Mouse (Mus musculus) layer of hippocampus, adult 11-12 months (tissue): ENCODE data around the gene Aven.
A peak's percentile ranks its signal among the peaks of the same experiment; 100 is the strongest.

ENCODE experiments used
- DNase-seq: peaks from one replicate; pipeline ENCODE4 v3.0.0; 2022; ENCODE audit warnings: low spot score

The Aven gene

GRCm38 (mm10) chr2:112490483-112491196 is 2.1 kb upstream of the Aven start:
- no peak for DNase-seq

GRCm38 (mm10) chr2:112491629-112492028 is 1.1 kb upstream of the Aven start:
- no peak for DNase-seq

GRCm38 (mm10) chr2:112492431-112492855 is 321 bp upstream of the Aven start:
- no peak for DNase-seq

DNA sequence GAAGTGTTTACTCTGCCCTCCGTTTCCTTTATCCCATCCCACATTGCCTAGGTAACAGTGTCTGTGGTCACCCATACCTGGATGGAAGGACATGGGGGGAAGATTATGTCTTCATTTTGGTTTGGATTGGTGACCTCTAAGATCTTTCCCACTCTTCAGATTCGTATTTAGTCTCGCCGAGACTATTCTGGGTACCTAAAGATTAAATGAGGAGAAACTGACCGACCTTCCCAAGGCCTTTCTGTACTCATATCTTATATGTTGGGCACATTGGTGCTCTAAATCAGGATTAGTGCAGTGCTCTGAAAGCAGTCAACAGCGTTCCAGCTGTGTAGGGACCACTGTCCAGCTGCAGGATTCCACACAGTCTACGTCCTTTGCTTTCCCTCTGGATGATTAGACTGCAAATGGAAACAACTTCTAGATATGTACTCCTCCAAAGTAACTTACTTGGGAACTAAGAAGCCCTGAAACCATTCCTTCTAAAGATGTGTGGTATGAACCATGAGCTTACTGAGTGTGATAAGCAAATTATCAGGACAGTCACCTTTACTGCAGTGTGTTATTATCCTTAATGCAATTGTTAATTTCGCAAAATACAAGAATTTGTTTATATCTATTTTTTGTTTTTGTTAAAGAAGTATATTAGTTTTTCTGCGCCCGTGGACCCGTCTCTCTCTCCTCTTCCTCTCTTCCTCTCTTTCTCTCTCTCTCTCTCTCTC is 936 bp downstream of the Aven start:
- no peak for DNase-seq

GRCm38 (mm10) chr2:112497851-112498250 is 5.1 kb downstream of the Aven start:
- DNase-seq, result no peak

DNA sequence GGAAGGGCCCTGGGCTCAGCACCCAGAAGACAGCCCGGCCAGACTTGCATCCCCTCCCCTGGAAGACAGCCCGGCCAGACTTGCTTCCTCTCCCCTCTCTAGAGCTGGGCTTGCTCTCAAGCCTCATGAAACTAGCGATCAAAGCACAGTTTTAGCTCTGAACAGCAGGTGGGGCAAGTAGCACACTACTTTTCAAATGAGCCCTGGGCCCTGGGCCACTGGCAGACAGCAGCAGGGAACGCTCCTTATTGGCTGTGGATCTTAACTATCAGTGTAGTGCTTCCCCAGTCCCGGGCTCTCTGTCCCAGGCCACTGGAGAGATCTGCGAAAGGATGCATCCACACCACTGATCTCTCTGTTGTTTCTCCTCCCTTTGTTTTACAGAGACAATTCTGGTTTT is 8.4 kb downstream of the Aven start:
- peak; percentile 80 for DNase-seq

- DNase-seq, result no peak
Measured at GRCm38 (mm10) chr2:112503978-112504377, 11.2 kb downstream of the Aven start.

DNA sequence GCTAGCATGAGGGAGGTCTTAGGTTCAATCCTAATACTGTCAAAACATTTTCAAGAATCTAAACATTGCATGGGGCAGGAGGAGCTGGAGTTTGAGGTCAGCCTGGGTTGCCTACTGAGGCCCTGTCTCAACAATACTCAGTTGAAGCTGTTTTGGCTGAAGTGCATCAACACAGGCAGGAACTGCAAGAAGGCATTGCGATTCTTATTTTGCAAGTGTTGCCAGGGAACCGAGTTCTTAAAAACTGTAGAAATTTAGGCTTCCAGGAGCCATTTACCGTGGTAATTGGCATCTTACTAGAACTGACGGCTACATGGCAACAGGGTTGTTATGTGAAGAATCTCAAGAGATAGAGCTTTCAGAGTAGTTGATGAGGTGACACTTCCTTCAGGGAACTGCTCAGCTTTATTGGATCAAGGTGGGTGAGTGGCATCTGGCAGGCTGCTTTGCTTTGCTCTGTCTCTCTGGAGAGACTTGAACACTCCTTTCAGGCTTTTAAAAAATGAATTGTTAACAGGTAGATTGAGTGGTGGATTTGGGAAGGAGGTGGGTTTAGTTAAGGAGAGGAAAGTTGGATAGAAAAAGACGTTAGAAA is 14.2 kb downstream of the Aven start:
- no peak for DNase-seq

DNA sequence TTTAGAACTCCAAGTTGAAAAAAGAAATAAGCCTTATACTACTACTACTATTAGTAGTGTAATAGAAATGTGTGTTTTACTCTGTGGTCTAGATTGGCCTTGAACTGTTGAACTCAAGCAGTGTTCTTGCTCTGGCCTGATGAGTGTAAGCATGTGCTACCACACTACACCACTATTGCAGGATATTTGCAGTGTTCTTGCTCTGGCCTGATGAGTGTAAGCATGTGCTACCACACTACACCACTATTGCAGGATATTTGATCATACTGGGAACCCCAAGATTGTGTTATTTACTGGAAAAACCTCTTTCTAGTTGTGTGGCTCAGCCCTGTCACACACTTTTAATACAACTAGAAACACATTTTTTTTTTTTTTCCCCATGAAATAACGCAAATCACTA is 14.7 kb downstream of the Aven start:
- no peak for DNase-seq

GRCm38 (mm10) chr2:112510140-112510539 is 17.4 kb downstream of the Aven start:
- no peak for DNase-seq

- DNase-seq, result no peak
Measured at GRCm38 (mm10) chr2:112513036-112513435, 20.3 kb downstream of the Aven start.

DNA sequence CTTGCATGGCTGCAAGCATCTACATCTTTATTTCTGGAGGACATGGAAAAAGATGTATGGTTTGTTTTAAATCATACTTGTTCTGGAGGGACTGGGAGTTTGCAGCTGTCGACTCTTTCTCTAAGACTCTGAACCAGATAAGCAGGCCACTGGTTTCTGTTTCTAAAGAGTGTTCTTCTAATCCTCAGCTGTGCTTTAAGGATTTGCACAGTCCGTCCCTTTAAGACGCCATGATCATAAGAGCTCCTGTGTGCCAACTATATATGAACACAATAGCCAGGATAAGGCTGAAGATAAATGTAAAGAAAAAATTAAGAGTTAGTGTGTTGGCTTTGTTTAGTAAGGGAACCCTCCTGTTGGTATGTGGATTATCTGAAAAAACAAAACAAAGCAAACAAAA is 24.0 kb downstream of the Aven start:
- DNase-seq, result no peak

GRCm38 (mm10) chr2:112517218-112517617 is 24.5 kb downstream of the Aven start:
- DNase-seq, result no peak

DNA sequence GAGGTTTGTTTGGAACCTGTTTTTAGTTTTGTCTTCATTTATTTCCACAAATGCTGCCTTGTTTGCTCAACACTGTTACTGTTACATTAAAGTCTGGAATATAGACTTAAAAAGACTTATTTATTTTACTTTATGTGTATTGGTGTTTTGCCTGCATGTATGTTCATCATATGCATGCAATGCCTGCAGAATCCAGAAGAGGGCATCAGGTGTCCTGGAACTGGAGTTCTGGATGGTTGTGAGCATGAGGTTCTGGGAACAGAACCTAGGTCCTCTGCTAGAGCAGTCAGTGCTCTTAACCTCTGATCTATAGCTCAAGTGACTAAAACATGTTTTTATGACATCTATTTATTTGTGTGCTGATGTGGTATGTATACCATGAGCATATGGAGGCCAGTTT is 25.8 kb downstream of the Aven start:
- no peak for DNase-seq

DNA sequence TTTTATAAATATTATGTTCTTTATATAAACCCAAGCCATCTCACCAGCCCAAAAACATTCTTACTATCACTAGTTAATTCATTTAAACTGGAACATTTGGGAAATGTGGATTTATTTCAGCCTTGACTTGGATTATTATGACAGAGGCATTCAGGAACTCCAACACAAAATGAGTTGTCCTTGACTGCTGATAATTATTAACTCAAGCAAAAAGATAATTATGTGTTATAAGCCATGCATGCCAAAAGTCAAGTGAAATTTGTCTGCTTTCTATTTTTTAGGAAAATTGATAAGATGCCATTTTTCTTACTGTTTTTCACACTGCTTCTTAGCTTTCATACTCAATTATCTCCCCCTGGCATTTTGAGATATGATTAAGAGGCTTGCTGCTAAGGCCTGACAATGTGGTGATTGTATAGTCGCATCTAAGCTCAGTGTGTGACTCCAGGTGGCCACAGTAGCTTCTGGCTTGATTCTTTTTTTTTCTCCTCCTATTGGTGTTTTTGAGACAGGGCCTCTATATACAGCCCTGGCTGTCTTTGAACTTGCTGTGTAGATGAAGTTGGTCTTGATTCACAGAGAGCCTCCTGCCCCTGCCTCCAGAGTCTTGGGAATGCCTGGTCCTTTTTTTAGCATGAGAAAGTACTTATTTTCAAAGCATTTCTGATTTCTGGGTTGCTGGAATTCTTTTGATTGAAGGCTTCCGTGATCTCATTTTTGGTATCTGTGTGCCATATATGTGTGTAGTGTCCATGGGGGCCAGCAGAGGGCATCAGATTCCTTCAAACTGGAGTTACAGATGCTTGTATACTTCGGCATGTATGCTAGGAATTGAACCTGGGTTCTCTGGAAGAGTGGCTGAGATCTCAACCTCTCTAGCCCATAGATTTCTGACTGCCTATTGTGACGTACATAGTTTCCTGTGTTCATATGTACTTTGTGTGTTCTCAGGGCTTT is 28.0 kb downstream of the Aven start:
- DNase-seq, result no peak

DNA sequence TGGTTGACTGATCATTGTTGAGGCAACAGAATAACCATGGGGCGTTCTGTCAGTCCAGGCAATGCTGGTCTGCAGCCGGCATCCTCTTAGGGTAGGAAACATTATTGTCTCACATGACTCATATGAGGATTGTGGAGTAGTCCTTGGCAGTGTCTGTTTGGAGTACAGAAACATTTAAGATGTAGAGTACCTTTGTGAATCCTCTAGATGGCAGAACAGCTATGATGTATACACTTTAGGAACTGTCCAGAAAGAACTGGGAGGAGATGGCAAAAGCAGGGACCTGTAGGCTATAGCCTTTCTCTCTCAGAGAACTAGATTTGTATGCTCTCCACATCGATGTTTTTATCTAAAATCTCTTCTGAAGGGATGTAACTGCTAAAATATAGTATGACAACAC is 34.2 kb downstream of the Aven start:
- no peak for DNase-seq

- DNase-seq, result no peak
Measured at GRCm38 (mm10) chr2:112532812-112533496, 40.2 kb downstream of the Aven start.

- no peak for DNase-seq
Measured at GRCm38 (mm10) chr2:112534677-112535222, 42.0 kb downstream of the Aven start.

DNA sequence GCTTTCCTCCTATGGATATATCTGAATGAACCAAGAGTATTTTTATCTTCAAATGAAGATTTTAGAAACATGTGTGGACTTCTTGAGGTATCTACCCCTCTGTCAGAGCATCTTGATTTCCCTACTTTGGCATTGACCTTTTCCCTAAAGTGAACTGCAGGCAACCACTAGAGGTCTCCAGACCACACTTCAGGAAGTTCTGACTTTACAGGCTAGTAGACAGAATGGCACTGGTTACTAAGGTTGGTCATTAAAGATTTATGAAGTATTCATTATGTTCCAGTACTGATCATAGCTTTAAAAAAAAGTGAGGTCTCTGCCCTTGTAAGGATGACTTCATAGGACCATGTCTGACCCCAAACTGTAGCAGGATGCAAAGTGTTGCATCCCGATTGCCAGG is 46.0 kb downstream of the Aven start:
- no peak for DNase-seq

- DNase-seq, result peak; percentile 36
Measured at GRCm38 (mm10) chr2:112541695-112542285, 49.0 kb downstream of the Aven start.

- no peak for DNase-seq
Measured at GRCm38 (mm10) chr2:112556527-112556926, 63.8 kb downstream of the Aven start.
